Mouse (Mus musculus) embryo, embryonic 11.5 days (tissue): Measurements from ENCODE around the gene Foxd4.

Experiments used
- DNase-seq: peaks from one replicate; pipeline ENCODE4 v3.0.0-alpha.2; 2012; ENCODE audit warnings: low read depth, low spot score

The Foxd4 gene

GRCm38 (mm10) chr19:24900581-24901220 is at the start of gene Foxd4:
TSS of gene Foxd4 (minus strand) at chr19:24901197.
- DNase-seq = no peak

- DNase-seq = no peak
Observed at GRCm38 (mm10) chr19:24945521-24946262, 44.7 kb upstream of the Foxd4 start.

GRCm38 (mm10) chr19:24937084-24937483 is 36.1 kb upstream of the Foxd4 start:
- no peak for DNase-seq

GRCm38 (mm10) chr19:24929041-24929440 is 28.0 kb upstream of the Foxd4 start:
- DNase-seq = no peak

GRCm38 (mm10) chr19:24920866-24921265 is 19.9 kb upstream of the Foxd4 start:
- DNase-seq = no peak

GRCm38 (mm10) chr19:24908385-24909155 is 7.6 kb upstream of the Foxd4 start:
- DNase-seq = no peak

GRCm38 (mm10) chr19:24907655-24908054 is 6.7 kb upstream of the Foxd4 start:
- DNase-seq = no peak

- DNase-seq = no peak
Observed at GRCm38 (mm10) chr19:24902821-24903220, 1.8 kb upstream of the Foxd4 start.

- DNase-seq = no peak
Observed at GRCm38 (mm10) chr19:24902256-24902655, 1.3 kb upstream of the Foxd4 start.

- no peak for DNase-seq
Observed at GRCm38 (mm10) chr19:24901666-24902065, 669 bp upstream of the Foxd4 start.

GRCm38 (mm10) chr19:24899578-24900544 is 1.1 kb downstream of the Foxd4 start:
- DNase-seq = no peak

GRCm38 (mm10) chr19:24898737-24899577 is 2.0 kb downstream of the Foxd4 start:
- DNase-seq = no peak

- no peak for DNase-seq
Observed at GRCm38 (mm10) chr19:24897896-24898736, 2.9 kb downstream of the Foxd4 start.

- no peak for DNase-seq
Observed at GRCm38 (mm10) chr19:24897006-24897895, 3.7 kb downstream of the Foxd4 start.

GRCm38 (mm10) chr19:24896536-24896935 is 4.5 kb downstream of the Foxd4 start:
- DNase-seq = no peak

GRCm38 (mm10) chr19:24886888-24887287 is 14.1 kb downstream of the Foxd4 start:
- no peak for DNase-seq

- no peak for DNase-seq
Observed at GRCm38 (mm10) chr19:24885504-24885903, 15.5 kb downstream of the Foxd4 start.

GRCm38 (mm10) chr19:24881237-24881636 is 19.8 kb downstream of the Foxd4 start:
- no peak for DNase-seq
